Mouse (Mus musculus): Measurements from ENCODE around the gene Syt13. TPM values are rescaled to one million over a fixed set of nuclear protein-coding genes. Genes with fewer than 3 reads are reported as not detected.
A peak's percentile ranks its signal among the peaks of the same experiment; 100 is the strongest.

Syt13 gene
- total RNA-seq, 4 experiments from 2014 or later, result 1.5 to 3.7 (median 2.8) TPM

DNA sequence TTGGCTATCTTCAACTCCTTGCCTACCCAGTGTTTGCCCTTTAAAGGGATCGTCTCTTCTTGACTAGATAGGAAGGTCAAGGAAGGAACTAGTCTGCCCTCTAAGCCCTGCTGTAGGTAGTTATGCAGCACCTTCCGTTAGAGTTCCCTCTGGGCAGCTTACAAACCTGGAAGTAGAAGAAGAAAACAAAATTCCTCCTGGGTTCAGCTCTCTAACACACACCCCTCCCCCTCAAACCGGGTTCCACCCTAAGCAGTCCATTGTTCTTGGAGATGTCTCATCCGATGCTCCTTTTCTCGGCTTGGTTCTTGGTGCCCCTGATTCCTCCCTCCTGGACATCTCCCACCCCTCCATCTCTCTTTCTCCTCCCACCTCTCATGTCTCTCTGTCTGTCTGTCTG lies 14.8 kb downstream of the Syt13 start:
- no peak for DNase-seq

DNA sequence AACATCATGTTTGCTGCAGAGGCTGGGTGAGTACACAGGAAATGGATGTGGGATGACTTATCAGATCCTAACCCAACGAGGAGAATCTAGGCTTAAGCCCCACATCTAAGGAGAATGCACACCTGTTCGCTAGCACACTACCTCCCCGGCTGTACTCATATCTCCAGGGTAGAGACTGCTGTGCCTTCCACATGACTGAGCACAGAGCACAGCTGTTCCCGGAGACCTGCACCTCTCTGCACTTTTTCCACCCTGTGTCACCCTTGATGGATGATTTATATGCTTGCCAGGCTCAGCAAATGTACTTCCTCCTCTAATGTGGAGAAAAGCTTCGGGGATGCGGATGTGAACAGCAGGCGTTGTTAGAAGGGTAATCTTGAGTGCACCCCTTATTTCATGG lies 16.2 kb downstream of the Syt13 start:
- DNase-seq, result no peak

DNA sequence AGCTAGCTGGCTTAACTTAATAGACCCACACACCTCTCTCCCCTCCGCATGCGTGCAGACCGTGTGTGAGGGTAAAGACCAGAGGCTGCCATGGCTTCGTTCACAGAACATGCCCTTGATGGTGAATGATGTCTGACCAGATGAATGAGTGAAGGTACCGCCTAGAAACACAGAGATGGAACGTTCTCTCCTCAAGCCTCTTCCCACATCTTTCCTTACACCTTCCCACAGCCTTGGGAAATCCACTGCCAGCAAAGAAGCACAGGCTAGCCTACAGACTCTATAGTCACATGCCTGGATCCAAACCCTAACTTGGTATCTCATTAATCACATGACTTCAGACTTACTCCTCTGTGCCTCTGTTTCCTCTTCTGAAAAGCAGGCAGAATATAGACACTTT lies 18.5 kb downstream of the Syt13 start:
- DNase-seq, result no peak

DNA sequence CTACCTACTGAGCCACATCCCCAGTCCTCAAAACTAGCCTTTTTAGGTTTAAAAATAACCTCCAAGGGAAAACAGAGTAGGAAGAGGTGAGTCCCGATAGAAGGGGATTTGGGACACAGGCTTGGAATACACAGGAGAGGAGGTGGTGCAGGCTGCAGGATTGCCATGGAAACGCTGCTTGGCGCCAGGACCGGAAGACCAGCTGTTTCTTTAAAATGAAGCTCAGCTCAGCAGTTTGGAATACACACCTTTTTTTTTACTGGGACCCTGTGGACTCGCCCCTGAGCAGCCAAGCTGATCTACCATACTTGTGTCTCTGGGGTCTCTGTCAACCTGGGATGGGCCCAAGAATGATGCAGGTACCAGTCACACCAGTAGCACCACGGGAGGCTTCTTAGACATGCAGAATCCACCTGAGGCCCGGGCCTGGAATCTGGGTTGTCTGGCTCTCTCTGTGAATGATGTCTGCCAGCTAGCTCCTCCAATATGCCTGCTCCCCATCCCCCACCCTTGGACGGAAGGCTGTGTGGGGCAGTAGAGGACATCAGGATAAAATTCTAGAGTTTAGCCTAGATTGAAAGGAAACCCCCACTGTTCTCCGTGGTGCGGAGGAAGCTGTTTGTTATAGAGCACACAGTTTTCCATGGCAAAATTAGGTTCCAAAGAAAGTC lies 19.5 kb downstream of the Syt13 start:
- no peak for DNase-seq

DNA sequence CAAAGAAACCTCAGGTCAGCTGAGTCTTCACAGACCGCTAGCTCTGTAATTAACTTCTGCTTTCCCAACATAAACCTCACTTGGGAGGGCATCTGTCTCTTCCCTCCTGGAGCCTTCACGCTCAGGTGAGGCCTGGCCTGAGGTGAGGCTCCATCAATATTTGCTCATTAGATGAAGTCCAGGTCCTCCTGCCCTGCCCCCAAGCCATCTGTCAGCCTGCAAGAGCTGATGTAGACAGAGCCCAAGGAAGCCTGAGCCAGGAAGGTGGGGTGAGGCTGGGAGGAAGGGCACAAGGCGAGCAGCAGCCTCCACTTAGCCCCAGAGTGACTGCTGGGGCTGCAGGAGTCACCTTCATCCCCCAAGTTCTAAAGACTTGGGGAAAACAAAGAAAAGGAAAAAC lies 20.6 kb downstream of the Syt13 start:
- DNase-seq, result no peak

DNA sequence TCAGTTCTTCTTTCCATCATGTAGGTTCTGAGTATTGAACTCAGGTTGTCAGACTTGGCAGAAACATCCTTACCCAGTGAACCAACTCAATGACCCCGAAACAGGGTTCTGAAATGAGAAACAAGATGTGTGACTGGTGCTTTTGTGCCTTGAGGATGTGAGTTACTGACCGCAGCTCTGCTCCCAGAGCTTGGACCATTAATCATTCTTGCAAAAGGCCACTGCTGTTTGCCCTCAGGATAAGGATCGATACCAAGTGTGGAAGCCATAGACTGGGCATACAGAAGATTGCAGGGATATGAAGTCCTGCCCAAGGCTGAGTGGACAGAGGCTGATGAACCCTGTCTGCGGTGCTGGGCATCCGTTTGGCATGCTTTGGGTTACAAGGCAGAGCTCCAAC lies 23.2 kb downstream of the Syt13 start:
- DNase-seq, result no peak

DNA sequence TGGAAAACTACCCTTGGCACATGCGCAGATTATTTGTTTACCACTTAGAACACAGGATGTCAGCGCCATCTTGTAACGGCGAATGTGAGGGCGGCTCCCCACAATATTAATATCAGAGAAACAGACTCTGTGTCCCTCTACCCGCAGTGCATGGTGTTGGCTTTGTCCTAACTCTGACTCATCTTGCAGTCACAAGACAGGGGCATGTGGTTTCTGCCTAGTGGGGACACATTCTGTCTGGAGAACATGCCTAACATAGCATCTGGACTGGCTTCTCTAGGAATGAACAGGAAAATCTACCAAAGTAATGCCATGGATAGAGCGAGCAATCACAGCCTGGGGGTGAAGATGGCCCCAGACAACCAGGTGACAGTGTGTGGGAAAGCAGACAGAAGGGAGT lies 23.9 kb downstream of the Syt13 start:
- DNase-seq, result no peak

DNA sequence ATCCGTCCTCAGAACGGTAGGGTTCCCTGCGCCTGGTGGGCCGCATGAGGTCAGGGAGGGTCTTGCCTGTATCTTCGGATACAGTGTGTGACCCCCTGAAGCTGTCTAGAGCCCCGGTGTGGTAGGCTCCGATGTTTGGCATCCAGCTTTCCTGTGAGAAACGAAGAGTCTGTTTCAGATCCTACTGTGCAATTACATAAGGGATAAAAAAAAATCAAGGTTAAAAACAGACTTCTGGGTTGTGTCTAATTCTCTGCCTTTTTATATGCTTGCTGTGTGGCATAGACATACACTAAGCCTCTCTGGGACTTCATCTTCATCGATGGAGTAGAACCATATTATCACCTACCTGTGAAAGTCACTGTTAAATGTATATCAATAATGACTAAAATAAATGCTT lies 26.1 kb downstream of the Syt13 start:
- DNase-seq, result no peak

DNA sequence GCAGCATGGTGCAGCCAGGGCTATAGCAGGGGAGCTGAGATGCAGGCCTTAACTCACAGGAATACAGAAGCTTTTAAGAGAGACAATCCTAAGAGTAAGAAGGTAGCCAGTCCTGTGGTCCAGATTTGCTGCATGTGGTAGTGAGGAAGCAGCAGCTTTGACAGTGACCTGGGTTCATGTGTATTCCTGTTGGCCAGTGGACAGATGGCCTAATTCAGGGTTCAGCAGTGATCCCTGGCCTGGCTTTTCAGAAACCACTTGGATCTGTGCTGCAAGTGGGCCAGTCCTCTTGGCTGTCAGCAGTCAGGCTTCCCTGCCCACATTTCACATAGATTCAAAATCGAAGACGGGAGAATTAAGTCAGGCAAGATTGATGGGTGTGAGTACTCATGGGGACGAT lies 26.6 kb downstream of the Syt13 start:
- DNase-seq, result no peak

DNA sequence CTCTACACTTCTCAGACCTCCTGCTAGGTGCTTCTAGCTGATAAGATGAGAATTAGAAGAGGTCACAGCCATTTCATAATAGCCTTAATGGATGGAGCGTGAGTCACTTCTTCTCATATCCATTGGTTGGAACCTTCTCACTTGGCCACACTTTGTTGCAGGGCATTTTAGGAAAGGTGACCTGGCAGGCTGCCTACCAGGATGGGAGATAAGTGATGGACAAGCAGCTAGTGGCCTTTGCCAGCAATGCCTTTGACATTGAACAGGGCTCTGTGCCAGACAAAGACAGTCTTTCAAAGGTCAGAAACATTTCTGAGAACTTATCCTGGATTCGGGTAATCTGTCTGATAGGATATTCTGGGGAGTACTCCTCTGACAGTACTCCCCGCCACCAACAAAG lies 28.5 kb downstream of the Syt13 start:
- DNase-seq, result peak; percentile 82

DNA sequence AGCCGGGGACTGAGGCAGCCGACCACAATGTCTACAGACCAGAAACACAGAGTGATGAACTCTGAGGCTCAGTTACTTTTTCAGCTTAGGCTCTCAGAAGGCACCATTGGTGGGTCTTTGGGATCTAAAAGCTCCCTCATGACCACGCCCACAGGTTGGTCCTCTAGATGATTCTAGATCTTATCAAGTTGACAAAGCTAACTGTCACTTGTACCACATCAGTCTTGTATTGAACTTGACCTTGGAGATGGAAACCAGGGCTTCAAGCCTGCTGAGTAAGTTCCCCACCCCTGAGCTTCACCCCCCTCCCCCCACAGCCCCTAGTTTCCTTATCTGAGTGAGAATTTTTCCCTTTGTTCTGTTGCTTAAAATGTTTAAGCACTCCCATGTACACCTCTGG lies 29.5 kb downstream of the Syt13 start:
- DNase-seq, result no peak

DNA sequence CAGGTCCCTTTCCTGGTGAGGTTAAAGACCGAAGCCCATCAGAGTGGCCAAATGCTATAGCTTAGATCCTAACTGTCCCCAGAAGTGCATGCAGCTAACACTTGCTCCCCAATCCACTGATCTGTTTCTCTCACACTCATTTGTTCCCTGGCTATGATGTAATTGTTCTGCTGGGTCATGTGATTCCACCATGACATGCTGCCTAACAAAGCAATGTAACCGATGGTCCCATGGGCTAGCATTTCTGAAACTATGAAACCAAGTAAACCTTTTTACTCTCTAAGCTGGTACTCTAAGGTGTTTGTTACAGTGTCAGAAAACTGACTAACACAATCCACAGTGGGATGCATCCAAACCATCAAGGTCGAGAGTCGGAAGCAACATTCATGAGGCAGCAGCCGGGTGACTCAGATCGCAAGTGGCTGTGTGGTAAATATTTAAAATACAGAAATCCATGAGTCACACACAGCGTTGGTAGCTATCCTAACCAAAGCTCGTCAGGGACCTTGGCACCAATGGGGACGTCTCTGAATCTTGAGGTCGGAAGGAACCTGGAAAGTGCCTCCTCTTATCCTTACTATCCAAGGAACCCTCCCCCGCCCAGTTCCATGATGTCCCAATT lies 30.3 kb downstream of the Syt13 start:
- DNase-seq, result no peak

DNA sequence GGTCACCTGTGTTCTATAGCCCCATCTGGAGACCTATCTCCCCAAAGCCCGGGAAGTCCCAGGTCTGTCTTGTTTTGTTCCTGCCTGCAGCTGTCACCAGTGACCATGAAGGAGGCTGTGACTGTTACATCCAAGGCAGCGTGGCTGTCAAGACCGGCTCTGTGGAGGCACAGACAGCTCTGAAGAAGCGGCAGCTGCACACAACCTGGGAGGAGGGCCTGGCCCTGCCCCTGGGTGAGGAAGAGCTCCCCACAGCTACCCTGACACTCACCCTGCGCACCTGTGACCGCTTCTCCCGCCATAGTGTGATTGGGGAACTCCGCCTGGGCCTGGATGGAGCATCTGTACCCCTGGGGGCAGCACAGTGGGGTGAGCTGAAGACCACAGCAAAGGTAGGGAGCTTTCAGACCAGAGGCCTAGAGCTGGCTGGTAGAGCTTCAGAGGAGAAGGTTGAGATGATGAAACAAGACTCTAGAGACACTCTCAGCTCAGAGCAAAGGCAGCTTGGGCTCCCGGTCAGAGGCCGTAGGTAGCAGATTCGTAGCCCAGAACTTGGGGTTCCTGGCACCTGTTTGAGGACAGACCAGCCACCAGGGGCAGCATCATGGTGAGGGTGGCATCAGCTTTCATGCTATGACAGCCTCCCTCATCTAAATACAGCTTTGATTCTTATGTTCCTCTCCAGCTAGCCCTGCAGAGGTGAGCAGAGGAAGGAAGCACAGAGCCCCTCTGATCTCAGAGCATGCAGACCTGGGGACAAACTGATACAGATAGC lies 31.1 kb downstream of the Syt13 start:
- no peak for DNase-seq

DNA sequence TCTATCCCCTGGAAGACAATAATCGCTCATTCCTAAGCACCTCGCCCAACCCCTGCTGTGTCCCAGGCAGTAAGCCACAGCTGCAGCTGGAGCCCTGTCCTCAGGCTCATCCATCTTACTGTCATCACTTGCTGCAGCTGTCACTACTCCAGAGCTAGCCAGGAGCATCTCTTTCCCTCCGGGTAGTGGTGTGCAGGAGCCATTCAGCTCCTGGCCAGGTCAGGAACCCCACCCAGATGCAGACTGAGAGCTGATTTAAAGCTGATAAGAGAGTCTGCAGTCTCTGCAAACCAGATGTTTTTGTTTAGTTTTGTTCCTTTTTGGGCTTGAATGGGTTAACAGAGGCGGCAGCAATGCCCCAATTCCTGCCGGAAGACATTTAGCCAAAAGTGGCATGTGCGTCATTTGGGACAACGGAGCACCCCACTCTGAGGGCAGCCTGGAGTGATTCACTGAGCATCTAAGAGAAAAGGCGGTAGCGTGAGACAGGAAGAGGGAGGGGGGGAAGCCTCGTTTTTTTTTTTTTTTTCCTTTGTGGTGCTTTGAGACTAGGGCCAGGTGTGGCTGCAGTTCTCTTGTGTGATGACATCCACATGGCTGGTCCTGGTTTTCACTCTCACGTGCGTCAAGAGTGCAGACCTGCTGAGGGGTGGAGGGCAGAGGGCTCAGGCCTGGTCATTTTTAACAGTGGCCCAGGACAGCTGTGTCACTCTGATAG lies 33.2 kb downstream of the Syt13 start:
- DNase-seq, result peak; percentile 53

DNA sequence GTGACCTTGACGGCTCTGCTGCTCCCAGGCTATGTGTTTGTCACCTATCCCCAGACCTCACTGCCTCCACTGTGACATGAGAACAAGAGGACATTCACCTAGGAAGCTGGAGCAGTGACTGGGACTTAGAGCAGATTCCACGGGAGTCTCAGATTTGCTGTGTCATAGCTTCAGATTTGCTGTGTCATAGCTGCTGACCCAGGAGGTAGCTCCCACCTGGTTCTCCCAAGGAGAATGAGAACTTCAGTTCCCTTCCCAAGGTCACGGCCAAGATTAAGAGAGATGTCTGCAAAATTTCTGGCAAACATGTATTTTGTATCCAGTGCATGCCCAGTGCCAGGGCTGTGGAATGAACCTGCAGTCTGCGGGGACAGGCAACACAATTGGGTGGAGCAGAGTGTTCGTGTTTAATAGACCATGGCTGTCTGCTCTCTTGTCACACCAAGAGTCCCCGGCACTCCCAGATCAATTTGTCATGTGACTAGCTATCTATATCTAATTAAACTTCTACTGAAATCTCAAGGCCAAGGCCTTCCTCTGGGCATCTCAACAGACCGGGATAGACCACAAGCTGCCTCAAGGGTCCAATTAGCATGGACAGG lies 33.9 kb downstream of the Syt13 start:
- DNase-seq, result no peak

DNA sequence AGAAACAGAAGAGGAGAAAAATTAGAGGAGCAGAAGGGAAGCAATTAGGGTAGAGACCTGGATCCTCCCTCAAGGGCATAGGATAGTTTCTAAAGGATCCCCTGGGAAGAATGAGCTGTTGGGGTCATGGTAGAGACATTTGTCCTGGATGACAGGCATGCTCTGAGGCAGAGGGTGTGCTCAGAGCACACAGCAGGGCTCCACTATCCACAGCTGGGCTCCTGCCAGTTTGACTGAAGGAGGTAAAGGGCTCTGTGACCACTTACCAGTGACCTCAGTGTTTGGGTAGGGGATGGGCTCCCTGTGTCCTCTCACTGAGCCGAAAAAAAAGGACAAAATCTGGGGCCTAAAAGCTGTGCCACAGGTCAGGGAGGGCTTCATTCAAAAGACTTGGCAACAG lies 34.6 kb downstream of the Syt13 start:
- DNase-seq, result no peak

DNA sequence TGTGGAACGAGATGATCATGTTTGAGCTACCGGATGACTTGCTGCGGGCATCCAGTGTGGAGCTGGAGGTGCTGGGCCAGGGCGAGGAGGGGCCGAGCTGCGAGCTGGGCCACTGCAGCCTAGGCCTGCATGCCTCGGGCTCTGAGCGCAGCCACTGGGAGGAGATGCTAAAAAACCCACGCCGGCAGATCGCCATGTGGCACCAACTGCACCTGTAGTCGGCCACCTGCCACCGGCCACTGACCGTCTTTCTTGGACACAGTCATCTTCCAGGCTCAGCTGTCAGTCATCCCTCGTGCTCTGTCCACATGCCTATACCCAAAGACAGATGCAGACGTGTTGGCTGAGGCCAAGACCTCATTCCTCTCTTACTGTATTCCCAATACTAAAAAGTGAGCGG lies 38.6 kb downstream of the Syt13 start:
- DNase-seq, result no peak

DNA sequence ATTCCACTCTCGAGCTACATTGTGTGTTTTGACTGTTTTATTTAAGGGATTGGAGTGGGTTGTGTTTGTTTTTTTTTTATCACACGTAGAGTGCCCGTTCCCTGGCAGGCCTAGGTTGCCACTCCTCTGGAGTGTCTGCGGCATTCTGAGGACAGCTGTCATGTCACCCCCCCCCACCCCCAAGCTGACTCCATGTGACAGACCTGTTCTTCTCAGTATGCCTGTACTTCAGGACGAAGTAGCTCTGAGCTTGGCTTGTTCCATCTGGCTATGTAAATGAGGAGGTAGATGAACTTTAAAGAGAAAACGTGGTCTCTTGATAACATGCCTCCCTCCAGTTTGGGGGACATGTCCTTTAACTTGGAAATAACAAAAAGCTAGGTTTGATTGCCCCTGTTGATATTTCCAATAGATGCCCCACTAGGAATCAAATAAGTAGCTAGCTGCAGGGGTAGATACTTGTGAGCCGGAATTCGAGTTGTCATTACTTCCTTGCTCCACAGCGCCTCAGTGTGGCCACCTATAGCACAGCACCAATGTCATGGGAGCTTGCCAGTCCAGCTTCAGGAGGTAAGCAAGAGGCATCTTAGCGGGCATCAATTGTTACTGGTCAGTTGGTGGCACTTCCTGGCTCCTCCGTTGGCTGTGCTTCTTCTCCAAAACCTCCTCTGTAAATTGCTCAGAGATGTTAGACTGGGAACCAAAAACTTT lies 39.7 kb downstream of the Syt13 start:
- peak; percentile 60 for DNase-seq

DNA sequence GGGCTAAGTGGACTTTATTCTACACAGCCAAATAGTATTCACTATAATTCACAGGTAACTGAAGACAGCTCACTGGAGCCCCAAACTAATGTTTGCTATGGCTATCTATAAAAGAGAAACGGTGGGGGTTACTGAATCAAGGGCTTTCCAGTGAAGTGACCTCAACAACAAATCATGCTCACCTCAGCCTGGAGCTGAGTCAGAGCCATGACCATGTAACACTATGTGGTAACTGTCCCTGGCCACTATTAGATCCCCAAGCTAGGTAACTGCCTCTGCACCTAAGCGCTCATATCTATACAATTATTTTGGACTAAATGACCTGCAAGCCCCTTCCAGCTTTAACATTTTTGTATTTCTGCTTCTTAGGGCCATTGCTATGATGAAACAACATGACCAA lies 42.0 kb downstream of the Syt13 start:
- peak; percentile 52 for DNase-seq

DNA sequence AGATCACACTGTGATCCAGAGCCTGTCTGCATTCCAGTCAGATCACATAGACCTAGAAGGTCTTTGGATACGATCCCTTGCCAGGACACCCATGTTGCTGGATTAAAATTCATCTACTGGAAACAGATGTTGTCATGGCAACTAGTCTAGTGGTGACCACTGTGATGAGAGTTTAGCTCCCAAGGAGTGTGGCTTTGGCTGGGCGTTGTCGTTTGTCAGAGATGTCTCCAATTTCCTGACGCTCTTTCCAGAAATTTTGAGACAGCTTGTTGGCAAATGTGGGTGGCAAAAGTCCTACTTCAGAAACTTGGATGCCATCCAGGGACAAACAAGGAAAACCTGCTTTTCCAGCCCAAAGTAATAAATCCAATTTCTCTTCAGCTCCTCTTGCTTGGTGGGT lies 43.7 kb downstream of the Syt13 start:
- DNase-seq, result no peak

DNA sequence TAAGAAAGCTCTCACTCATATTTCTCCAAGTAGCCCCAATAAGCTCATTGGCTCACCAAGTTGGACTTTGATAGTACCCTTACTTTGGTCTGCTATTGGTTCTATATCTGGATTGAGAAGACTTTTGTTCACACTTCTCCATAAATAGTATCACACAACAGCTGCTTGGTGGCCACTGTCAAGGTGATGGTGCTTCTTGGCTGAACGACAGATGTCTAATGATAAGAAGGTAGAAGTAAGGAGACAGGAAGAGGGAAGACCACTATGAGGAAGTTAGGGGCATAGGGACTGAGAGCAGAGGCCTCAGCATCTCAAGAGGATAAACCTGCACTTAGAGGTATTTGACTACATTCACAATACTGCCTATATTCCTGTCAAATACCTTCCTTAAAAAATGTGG lies 49.4 kb downstream of the Syt13 start:
- DNase-seq, result no peak

DNA sequence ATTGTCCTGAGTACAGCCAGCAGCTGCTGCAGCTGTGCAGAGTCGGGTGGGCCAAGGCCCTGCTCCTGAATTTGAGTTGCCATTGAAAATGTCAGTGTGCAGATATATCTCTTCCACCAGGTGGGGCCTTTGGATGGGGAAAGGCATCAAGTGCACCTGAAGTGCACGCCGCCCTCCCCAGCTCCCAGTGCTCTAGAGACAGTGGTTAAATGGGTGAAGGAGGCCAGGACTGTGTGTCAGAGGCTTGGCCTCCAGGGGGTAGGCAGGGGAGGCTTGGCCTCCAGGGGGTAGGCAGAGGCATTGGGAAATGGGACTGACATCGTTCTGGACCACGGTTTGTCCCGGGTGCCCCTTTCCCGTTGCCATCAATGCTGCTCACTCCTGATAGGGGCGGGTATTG lies 51.4 kb downstream of the Syt13 start:
- DNase-seq, result no peak
